Mouse (Mus musculus) neural tube, embryonic 10.5 days (tissue): ENCODE measurements around the gene Gm47289.
A peak's percentile ranks its signal among the peaks of the same experiment; 100 is the strongest.

Experiments used
- DNase-seq: peaks from one replicate; pipeline ENCODE4 v3.0.0-alpha.2; 2017; ENCODE audit warnings: low spot score; ENCODE audit errors: extremely low spot score

The Gm47289 gene

GRCm38 (mm10) chr9:119158861-119159260, at the start of gene Gm47289:
Gene Gm47289, plus strand, starts transcription at chr9:119159161.
- DNase-seq = no peak

- DNase-seq = no peak
Observed at GRCm38 (mm10) chr9:119109685-119110353, 49.1 kb upstream of the Gm47289 start.

GRCm38 (mm10) chr9:119110640-119111039, 48.3 kb upstream of the Gm47289 start:
- no peak for DNase-seq

- DNase-seq = no peak
Observed at GRCm38 (mm10) chr9:119114911-119115310, 44.0 kb upstream of the Gm47289 start.

- no peak for DNase-seq
Observed at GRCm38 (mm10) chr9:119119409-119120167, 39.4 kb upstream of the Gm47289 start.

- no peak for DNase-seq
Observed at GRCm38 (mm10) chr9:119120168-119120560, 38.8 kb upstream of the Gm47289 start.

GRCm38 (mm10) chr9:119122596-119123369, 36.2 kb upstream of the Gm47289 start:
- DNase-seq = no peak

GRCm38 (mm10) chr9:119128436-119129181, 30.4 kb upstream of the Gm47289 start:
- no peak for DNase-seq

- no peak for DNase-seq
Observed at GRCm38 (mm10) chr9:119130692-119131091, 28.3 kb upstream of the Gm47289 start.

GRCm38 (mm10) chr9:119138836-119139235, 20.1 kb upstream of the Gm47289 start:
- no peak for DNase-seq

- no peak for DNase-seq
Observed at GRCm38 (mm10) chr9:119142066-119142465, 16.9 kb upstream of the Gm47289 start.

- no peak for DNase-seq
Observed at GRCm38 (mm10) chr9:119143372-119143771, 15.6 kb upstream of the Gm47289 start.

- no peak for DNase-seq
Observed at GRCm38 (mm10) chr9:119144696-119145095, 14.3 kb upstream of the Gm47289 start.

GRCm38 (mm10) chr9:119145137-119145536, 13.8 kb upstream of the Gm47289 start:
- no peak for DNase-seq

- no peak for DNase-seq
Observed at GRCm38 (mm10) chr9:119145638-119146037, 13.3 kb upstream of the Gm47289 start.

GRCm38 (mm10) chr9:119146098-119146770, 12.7 kb upstream of the Gm47289 start:
- no peak for DNase-seq

- DNase-seq = peak; percentile 74
Observed at GRCm38 (mm10) chr9:119149601-119150000, 9.4 kb upstream of the Gm47289 start.

- no peak for DNase-seq
Observed at GRCm38 (mm10) chr9:119151751-119152150, 7.2 kb upstream of the Gm47289 start.

GRCm38 (mm10) chr9:119155416-119155815, 3.5 kb upstream of the Gm47289 start:
- DNase-seq = no peak

- DNase-seq = no peak
Observed at GRCm38 (mm10) chr9:119155826-119156225, 3.1 kb upstream of the Gm47289 start.
